ENCODE assay signal across 7 mouse cellular contexts in the genomic region with DNA sequence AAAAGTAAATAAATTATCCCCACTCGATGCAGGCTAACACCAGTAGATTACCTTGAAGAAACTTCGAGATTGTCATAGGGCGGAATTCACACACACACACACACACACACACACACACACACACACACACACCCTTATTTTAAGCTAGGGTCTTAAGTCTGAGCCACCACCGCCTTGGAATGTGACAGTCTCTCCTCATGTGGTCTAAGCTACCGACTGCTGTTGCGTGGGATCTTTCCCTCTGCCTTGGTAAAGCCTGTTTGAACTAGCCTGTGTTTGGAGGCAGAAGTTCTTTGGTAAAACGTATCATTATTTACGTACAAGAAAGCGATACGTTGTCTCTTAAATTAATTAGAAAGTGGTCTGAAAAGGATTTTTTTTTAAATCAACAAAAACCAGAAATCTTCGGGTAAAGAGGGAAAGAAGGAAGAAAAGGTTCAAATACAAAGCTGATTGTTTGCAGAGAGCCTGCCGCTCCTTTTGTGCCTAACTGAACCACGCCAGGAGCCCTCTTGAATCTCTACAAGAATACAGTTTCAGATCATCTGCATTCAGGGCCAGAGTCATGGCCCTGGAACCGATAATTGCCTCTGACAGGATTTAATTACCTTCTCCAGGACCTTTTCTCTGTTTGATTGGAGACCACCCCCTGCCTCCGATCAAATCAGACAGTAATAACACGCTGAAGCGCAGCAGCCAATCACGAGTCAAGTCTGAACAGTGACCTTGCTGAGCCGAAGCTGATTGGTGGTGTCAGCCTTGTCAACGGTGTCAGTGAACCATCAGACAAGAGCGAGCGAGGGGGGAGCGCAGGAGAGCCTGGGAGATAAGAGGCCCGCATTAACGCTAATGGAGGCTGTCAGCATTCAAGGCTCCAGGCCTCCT. TPM values are rescaled to one million over a fixed set of nuclear protein-coding genes. Genes with fewer than 3 reads are reported as not detected.
DNase-seq lines count a peak whose midpoint lies in the region; ATAC-seq and TF ChIP-seq lines count a peak whose summit lies in the region.

No protein-coding gene starts in this region.

- TF ChIP-seq EP300 in heart, adult 2 months (IDR thresholded peaks at IDR 0.05; ENCODE audit: insufficient read depth, low read depth, low read length), result no peak

- no peaks in the 10 kb centered on the region for H3K9me3 ChIP-seq in embryonic facial prominence, embryonic 12.5 days

- peak overlapping the region; percentile 51 for H3K4me2 ChIP-seq in embryonic facial prominence, embryonic 12.5 days (replicated peaks)

- WGBS in embryonic facial prominence, embryonic 12.5 days, result 6% methylated on average over 25 of the region's 25 CpGs
- whole genome bisulfite sequencing in heart, adult 2 months, result 7% methylated on average over 25 of the region's 25 CpGs

- DNase-seq in c-Kit-negative CD71-positive TER-119-positive erythroid progenitor cells, embryonic 14.5 days (ENCODE audit: low read depth, low spot score), result peak; percentile 6
- DNase-seq in heart, adult 2 months, result peak; percentile 68 to 85
- DNase-seq in kidney, adult 18-20 months, result peak; percentile 62
- DNase-seq in left cerebral cortex, postnatal 36 days (ENCODE audit: low spot score in 2 of 2), result peak; percentile 82 to 83
- DNase-seq in right cerebral cortex, postnatal 36 days (ENCODE audit: low spot score in 2 of 2), result peak; percentile 83 to 92

- peaks cover 15% of the 10 kb centered on the region; the same call in 1 of the 2 replicates for H3K4me1 ChIP-seq in embryonic facial prominence, embryonic 12.5 days
- H3K4me1 ChIP-seq in heart, adult 2 months (ENCODE audit: control insufficient read depth, insufficient read depth, low read length), result no peaks in the 10 kb centered on the region; the same call in 1 of the 2 replicates

- TF ChIP-seq POLR2A in heart, adult 2 months (IDR thresholded peaks at IDR 0.05; ENCODE audit: insufficient read depth, low read depth, low read length), result peak; percentile 43; the same call in 1 of the 2 replicates

- intact Hi-C loops in heart, adult 2 months (cut with DNase I), result no loop called here
- intact Hi-C loops in left cerebral cortex, postnatal 36 days (cut with DNase I), result loop anchor here (2.0 kb wide), 1 partner anchor 45 kb away; no protein-coding TSS in a partner anchor

- peak overlapping the region; percentile 44 for H3K9ac ChIP-seq in embryonic facial prominence, embryonic 12.5 days
- peak overlapping the region; percentile 68 for H3K9ac ChIP-seq in heart, adult 2 months (ENCODE audit: low read depth, low read length)

- H3K27ac ChIP-seq in embryonic facial prominence, embryonic 12.5 days, result peak overlapping the region; percentile 77; the same call in 1 of the 2 replicates
- H3K27ac ChIP-seq in heart, adult 2 months, result peak overlapping the region; percentile 88

- no peaks in the 10 kb centered on the region for H3K79me2 ChIP-seq in heart, adult 2 months (replicated peaks; ENCODE audit: control insufficient read depth, insufficient read depth, low read length)

- ATAC-seq in embryonic facial prominence, embryonic 12.5 days (ENCODE audit: insufficient number of reproducible peaks, insufficient read depth, low FRiP score, low TSS enrichment), result peak; percentile 96
- ATAC-seq in megakaryocyte-erythroid progenitor cell, adult 5-6 weeks (replicated peaks; ENCODE audit: low FRiP score, low TSS enrichment, poor library complexity, severe bottlenecking), result peak; percentile 100

- H3K27me3 ChIP-seq in embryonic facial prominence, embryonic 12.5 days, result no peaks in the 10 kb centered on the region
- H3K27me3 ChIP-seq in heart, adult 2 months (ENCODE audit: control insufficient read depth, insufficient read depth, low read length), result no peaks in the 10 kb centered on the region

- peak overlapping the region; percentile 39 for H3K4me3 ChIP-seq in embryonic facial prominence, embryonic 12.5 days
- peak overlapping the region; percentile 55 for H3K4me3 ChIP-seq in heart, adult 2 months

- TF ChIP-seq CTCF in heart, adult 2 months (IDR thresholded peaks at IDR 0.05), result no peak

- no peaks in the 10 kb centered on the region for H3K36me3 ChIP-seq in embryonic facial prominence, embryonic 12.5 days
- H3K36me3 ChIP-seq in heart, adult 2 months (ENCODE audit: control insufficient read depth, insufficient read depth, low read length), result no peaks in the 10 kb centered on the region

RNA-seq across cellular contexts. Expression of a gene that starts 43.1 kb away (rescaled TPM):
- 136 and 142 TPM in 2 replicates for polyA plus RNA-seq in embryonic facial prominence, embryonic 12.5 days (2016; fragmentation: Nextera tagmentation; extraction: Ambion mirVana)
- total RNA-seq in heart, adult 2 months (2021), result 10 to 100 TPM; 20.7 to 23.7 TPM
- polyA plus RNA-seq in heart, adult 2 months (2012; rRNA removed), result 8.0 and 15.2 TPM in 2 replicates
- 10 to 100 TPM; 31.9 to 38.8 TPM for total RNA-seq in left cerebral cortex, postnatal 36 days (2021)
- 1.9 and 17.1 TPM in 2 replicates for total RNA-seq in megakaryocyte-erythroid progenitor cell, adult 5-6 weeks (2014; fragmentation: Nextera tagmentation)
- total RNA-seq in megakaryocyte-erythroid progenitor cell, adult 5-6 weeks (2017), result 0.57 TPM in 1 of 2 replicates, not detected in the other

Comparison
In these comparisons a context has a peak if more than half of its experiments do, and no peak if none do; other contexts are left out.
1. Peak in every context shown above with its lines: DNase-seq, ATAC-seq, H3K4me3 ChIP-seq and H3K27ac ChIP-seq.
2. DNase-seq: peak in every context shown above with its lines; median percentile 88 in right cerebral cortex, postnatal 36 days; 82 in left cerebral cortex, postnatal 36 days; 76 in heart, adult 2 months; 62 in kidney, adult 18-20 months; 6 in c-Kit-negative CD71-positive TER-119-positive erythroid progenitor cells, embryonic 14.5 days.